Mouse (Mus musculus) right cerebral cortex, adult 2 months (tissue): ENCODE measurements at regions not wholly inside any gene's neighbourhood (a gene's known extent, or its start where the extent isn't known, plus 50 kb on each side); places are given as distances from the start of the nearest gene placed in this dataset.
A peak's percentile ranks its signal among the peaks of the same experiment; 100 is the strongest.

Source experiments
- DNase-seq, 2 experiments: peaks; one replicate each; pipeline ENCODE4 v3.0.0; 2021 to 2022; ENCODE audit warnings: low spot score in 2 of 2

DNA sequence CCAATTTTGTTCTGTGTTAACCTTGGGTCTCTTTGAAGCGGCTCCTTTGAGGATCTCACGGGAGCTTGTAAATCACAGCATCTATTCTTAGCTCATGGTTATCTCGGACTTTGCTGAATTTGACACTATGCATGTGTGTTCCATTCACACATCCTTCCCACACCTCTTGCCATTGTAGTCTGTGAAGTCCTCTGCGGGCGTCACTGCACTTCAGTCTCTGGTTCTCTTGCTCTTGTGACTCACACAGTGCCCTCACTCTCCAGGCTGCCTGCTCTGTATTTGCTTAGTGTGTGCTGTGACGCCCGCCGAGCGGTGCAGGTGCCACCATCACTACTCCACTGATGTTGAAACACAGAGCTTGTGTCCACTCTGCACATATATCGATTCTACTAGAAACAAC is 1271.2 kb downstream of the Synb start:
- peak in 1 of 2 experiments; percentile 18 for DNase-seq

DNA sequence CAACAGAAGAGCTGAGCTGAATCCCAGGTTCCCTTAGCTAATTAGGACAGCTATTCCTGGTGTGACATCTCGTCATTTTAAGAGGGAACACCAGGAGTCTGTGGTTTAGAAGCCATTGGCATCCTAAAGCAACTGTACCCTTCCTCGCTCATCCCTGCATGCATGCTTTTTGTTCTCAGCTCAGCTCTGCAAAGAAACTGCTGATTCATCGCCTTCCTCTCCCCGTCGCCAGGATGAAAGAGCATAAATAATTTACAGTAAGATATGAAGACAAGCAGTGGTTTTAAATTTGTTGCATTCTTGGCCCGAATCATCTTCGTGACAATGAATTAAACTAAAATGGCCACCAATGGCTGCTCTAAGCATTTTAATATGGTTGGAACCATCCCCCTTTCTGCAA is 1272.9 kb downstream of the Synb start:
- peak; percentile 34 to 42 for DNase-seq

DNA sequence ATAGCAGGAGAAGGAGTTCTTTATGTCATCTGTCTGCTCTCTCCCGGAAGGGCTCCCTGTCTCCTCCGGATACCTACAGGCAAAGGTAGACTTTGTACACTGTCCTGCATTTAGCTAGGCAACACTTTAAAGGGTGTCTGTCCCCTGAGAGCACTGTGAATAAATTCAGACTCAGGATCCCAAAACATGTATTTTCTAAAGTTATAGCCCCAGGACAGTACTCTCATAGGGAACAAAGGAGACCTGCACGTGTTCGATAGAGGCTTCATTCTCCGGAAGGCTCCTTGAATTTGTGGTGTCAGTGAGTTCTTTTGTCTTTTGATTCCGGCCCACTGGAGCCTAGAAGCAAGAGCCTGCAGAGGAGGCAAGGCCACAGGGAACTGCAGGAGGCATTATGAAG is 1273.3 kb downstream of the Synb start:
- no peak for DNase-seq

DNA sequence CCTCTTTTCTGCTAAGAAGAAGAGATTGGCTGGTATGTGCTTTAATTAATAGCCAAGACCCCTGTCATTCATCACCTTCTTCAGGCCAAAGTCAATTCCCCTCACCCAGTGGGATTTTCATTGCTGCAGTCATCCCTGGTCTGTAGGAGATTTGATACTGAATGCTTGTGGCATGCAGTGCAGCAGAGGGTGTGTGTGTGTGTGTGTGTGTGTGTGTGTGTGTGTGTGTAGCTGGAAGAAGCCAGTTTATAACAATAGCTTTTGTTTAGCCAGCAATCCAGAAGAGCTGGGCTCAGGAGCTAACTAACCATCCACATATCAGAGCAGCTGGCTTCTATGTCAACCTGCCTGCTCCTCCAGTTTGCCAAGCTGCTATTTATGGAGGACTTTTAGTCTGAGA is 1275.4 kb downstream of the Synb start:
- no peak for DNase-seq

DNA sequence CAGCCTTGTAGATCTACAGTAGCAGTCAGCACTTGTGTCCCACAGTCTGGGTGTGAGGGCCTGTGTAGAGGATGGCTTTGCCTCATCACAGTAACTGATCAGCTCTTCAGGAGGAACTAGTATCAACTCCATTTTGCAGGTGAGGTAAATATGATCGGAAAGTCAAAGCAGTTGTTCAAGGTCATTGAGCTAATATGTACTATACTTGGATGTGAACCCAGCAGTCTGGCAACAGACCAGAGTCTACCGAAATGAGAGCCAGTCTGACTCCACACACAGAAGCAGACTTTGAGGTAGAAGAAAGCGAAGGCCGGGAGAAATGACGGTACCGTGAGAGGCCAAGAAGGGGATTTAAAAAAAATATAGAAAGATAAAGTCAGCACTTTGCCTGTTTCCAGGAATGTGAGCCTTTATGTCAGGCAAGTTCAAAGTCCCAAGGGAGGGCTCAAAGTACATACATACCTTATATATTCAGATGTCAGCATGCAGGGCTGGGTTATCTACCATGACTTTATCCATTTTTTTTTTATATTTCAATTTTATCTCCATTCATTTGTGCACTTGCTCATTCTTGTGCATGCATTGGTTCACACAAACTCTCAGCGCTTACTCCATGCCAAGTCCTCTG is 1297.2 kb downstream of the Synb start:
- no peak for DNase-seq

DNA sequence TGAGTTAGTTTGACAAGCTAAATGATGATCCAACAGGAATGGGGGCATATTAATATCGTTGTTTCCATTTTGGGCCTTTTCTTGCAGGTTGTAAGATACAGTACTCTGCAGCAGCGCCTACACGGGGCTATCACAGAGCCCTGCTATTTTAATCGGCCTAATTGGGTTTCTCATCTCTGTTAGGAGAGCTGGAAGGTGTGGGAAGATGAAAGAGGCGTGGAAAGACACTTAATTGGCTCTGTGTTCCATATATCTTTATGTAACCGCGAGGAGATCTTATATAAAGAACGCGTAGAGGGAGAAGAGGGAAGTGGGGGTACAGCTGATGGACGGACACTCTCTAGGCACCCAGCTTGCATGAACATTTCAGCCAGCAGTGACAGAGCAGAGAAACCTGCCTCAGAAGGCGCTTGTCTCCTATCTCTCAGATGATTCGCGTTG is 1300.5 kb downstream of the Synb start:
- peak; percentile 67 to 69 for DNase-seq

DNA sequence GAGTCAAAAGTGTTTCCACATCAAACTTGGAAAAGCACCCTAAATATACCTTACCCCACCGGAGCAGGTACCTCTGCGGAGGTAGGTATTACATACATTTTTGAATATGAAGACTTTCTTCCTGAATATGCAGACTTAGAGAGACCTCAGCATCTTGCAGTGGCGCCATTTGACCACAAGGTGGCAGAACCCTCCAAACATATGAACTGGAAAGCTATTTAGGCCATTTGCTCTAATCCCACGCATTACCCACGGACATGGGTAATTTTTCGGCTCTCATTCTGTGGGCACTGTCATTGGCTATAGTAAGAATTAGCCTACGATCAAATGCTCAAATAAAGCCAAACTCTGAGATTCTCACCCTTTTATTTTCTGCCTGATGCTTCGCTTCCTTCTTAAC is 1301.0 kb downstream of the Synb start:
- DNase-seq, result peak; percentile 90 to 93

DNA sequence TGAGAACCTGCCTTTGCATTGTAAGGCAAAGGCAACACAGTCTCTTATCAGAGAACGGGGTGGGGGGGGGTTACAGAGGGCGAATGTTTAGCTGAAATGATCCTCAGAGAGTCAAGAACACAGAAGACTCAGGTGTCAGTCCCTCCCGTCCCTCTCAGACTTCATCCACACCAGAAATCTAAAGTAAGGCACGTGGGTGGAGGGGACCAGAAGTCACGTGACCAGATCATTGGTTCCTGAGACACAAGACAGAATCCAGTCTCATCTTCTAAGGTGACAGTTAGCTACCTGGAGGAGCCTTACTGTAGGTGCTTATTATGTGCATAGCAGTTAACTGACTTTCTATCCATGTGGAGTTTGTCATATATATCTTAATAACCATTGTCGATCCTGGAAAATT is 1302.0 kb downstream of the Synb start:
- DNase-seq, result no peak

DNA sequence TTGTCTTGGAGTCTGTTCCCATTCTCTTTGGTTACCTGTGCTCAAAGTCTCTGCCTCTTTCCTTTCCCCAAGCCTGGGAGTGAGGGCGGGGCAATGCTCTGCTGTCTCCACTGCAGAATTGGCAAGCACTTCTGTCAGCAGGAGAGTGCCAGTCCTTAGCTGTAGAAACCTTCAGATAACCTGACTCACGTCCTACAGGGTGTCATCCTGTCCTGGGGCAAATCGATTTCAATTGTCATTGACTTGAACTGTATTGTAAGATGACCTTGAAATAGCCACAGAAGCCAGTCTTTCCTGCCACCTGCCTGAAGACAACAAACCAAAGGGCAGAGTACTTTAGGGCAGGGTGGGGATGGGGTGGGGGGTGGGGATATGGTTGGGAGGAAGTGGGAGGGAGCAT is 1303.8 kb downstream of the Synb start:
- DNase-seq, result no peak
